Mouse (Mus musculus) midbrain, embryonic 14.5 days (tissue): ENCODE measurements around the gene Cbfa2t3. TPM values are rescaled to one million over a fixed set of nuclear protein-coding genes. Genes with fewer than 3 reads are reported as not detected.
A peak's percentile ranks its signal among the peaks of the same experiment; 100 is the strongest.
"Not testable (repeated sequence)": the region's sequence is repeated elsewhere in the genome, so short reads cannot be mapped to it uniquely, and the experiment has no call there.

Source experiments
- ATAC-seq: fragments of 200-750 bp; cut with Nextera tagmentation; 2 replicates; pipeline ENCODE4 v1.8.0; 2017; ENCODE audit warnings: moderate number of reproducible peaks, moderate library complexity; ENCODE audit not compliant: low FRiP score, low TSS enrichment
- DNase-seq: peaks from one replicate; pipeline ENCODE4 v3.0.0-alpha.2; 2015
- H3K27ac ChIP-seq: fragments of 300-500 bp; sonication (generic); replicated peaks from 2 replicates; pipeline ENCODE4 v1.5.1; 2014; ENCODE audit warnings: mild to moderate bottlenecking, low read depth, low read length, moderate library complexity
- H3K27me3 ChIP-seq: fragments of 300-500 bp; sonication (generic); 2 replicates; pipeline ENCODE4 v1.6.1; 2014; ENCODE audit warnings: low read length, control low read depth, mixed read lengths; ENCODE audit not compliant: control insufficient read depth, insufficient read depth
- H3K36me3 ChIP-seq: fragments of 300-500 bp; sonication (generic); 2 replicates; pipeline ENCODE4 v1.6.1; 2014; ENCODE audit warnings: low read length, control low read depth; ENCODE audit not compliant: control insufficient read depth, insufficient read depth
- H3K4me1 ChIP-seq: fragments of 300-500 bp; sonication (generic); 2 replicates; pipeline ENCODE4 v1.6.1; 2014; ENCODE audit warnings: mild to moderate bottlenecking, antibody characterized with exemption, low read length, control low read depth; ENCODE audit not compliant: control insufficient read depth, insufficient read depth
- H3K4me2 ChIP-seq: fragments of 300-500 bp; sonication (generic); 2 replicates; pipeline ENCODE4 v1.6.1; 2014; ENCODE audit warnings: mild to moderate bottlenecking, low read length, moderate library complexity
- H3K4me3 ChIP-seq: fragments of 300-500 bp; sonication (generic); replicated peaks from 2 replicates; pipeline ENCODE4 v1.5.1; 2014; ENCODE audit warnings: low read depth, low read length
- H3K9ac ChIP-seq: fragments of 300-500 bp; sonication (generic); replicated peaks from 2 replicates; pipeline ENCODE4 v1.6.1; 2014; ENCODE audit warnings: mild to moderate bottlenecking, low read length, moderate library complexity
- H3K9me3 ChIP-seq: fragments of 300-500 bp; sonication (generic); 2 replicates; pipeline ENCODE4 v1.6.1; 2016; ENCODE audit warnings: low read length, control low read depth, mixed read lengths; ENCODE audit not compliant: control insufficient read depth
- WGBS: fragments of 180-500 bp; shearing (Covaris S2); extraction: QIAGEN DNeasy Blood & Tissue Kit; methylation state at CpG from one replicate; pipeline ENCODE4 v1.1.7; 2014; 5-methylcytosine and 5-hydroxymethylcytosine counted together
- polyA plus RNA-seq: library from polyadenylated mRNA; unstranded; fragments of >200 nt; fragmentation: Nextera tagmentation; extraction: Ambion mirVana; gene quantifications from 2 replicates; pipeline ENCODE4 v1.2.1, GENCODE M21; 2014

Cbfa2t3 gene
- polyA plus RNA-seq, 1 experiment from 2014 or later, result 25.2 TPM

DNA sequence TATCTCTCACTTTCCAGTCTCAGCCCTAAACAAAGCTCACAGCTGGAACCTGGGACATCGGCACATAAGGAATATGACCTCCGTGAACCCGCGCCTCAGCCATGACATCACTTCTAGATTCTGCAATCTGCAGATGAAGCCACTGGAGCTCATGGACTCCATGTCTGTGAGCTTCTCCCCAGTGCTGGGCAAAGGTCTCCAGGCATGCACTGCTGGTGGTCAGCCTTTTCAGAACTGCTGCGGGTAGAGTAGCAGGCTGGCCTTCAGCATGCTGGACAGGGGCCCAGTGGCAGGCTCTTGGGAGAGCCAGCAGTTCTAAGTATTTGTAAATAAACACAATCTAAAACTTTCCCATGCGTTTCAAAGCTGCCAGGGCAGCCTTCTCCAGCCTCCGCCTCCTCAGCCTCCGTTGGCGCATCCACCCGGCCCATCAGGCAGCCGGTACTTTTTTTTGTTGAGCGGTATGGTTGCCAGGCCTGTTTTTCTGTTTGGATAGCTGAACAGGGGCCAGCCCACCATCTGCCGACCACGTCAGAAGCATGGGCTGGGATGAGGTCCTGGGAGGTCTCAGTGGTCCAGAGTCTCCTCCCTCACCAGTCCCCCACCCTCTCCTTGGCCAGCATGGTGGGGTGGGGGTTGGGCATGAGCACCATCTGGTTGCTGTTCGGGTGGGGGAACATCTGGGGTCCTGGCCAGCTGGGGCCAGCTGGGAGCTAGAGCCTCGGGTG is 59.2 kb downstream of the Cbfa2t3 start:
- Histone ChIP-seq H3K9me3 (no peaks in the 10 kb centered on the region), H3K4me3 (no peak overlapping the region), H3K4me1 (peaks cover 3% of the 10 kb centered on the region; the same call in 1 of the 2 replicates), H3K9ac (no peak overlapping the region), H3K27ac (peak overlapping the region; percentile 32; the same call in 1 of the 2 replicates), H3K4me2 (no peak overlapping the region), H3K36me3 (peaks cover 54% of the 10 kb centered on the region), H3K27me3 (no peaks in the 10 kb centered on the region)
- peak; percentile 62; the same call in 1 of the 2 replicates for ATAC-seq
- 44% methylated on average over 16 of the region's 16 CpGs for WGBS
- DNase-seq, result peak; percentile 56

DNA sequence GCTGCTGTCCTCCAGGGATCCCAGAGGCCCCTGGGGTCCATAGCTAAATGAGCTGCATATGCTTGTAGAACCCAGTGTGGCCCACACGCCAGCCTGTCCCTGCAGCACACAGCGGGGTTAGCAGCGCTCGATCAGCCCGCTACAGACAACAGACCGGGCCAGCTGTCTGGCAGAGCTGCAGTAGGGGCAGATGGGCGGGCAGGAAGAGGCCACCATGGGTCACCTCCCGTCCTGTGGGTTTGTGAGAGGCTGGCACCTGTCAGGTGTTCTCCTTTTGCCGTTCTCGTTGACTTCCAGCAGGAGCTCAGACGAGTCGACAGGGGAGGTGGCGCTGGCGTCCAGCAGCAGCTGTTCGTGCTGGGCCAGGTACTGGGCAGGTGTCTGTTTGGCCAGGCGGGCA is 60.3 kb downstream of the Cbfa2t3 start:
- no peak for DNase-seq
- no peak for ATAC-seq
- no peaks in the 10 kb centered on the region for H3K9me3 ChIP-seq
- H3K4me1 ChIP-seq, result peaks cover 3% of the 10 kb centered on the region; the same call in 1 of the 2 replicates
- no peaks in the 10 kb centered on the region for H3K27me3 ChIP-seq
- 72% methylated on average over 16 of the region's 16 CpGs for WGBS
- peaks cover 65% of the 10 kb centered on the region for H3K36me3 ChIP-seq
- H3K4me3 ChIP-seq, result no peak overlapping the region
- no peak overlapping the region for H3K9ac ChIP-seq
- no peak overlapping the region for H3K27ac ChIP-seq
- H3K4me2 ChIP-seq, result no peak overlapping the region

DNA sequence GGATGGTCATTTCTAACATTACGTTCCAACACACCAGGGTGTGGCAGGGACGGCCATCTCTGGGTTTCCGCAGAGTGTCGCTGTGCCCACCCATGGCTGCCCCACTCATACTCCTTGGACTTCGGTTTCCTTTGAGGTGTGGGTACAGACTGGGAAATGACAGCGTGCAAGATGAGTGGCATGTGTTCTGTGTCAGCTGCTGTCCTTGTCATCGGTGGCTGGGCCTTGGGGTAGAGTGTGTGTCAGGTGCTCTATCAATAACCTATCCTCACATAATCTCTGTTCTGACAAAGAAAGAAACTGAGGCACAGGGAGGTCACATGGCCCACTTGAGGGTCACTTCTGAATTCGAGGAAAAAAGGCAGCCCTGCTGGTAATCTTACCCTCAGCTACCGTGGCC is 61.7 kb downstream of the Cbfa2t3 start:
- Histone ChIP-seq H3K36me3 (peaks cover 66% of the 10 kb centered on the region), H3K27me3 (no peaks in the 10 kb centered on the region), H3K9ac (no peak overlapping the region), H3K9me3 (no peaks in the 10 kb centered on the region), H3K4me2 (no peak overlapping the region), H3K4me1 (peaks cover 3% of the 10 kb centered on the region; the same call in 1 of the 2 replicates), H3K27ac (no peak overlapping the region), H3K4me3 (no peak overlapping the region)
- ATAC-seq, result no peak
- whole genome bisulfite sequencing, result 93% methylated on average over 9 of the region's 9 CpGs
- DNase-seq, result no peak

DNA sequence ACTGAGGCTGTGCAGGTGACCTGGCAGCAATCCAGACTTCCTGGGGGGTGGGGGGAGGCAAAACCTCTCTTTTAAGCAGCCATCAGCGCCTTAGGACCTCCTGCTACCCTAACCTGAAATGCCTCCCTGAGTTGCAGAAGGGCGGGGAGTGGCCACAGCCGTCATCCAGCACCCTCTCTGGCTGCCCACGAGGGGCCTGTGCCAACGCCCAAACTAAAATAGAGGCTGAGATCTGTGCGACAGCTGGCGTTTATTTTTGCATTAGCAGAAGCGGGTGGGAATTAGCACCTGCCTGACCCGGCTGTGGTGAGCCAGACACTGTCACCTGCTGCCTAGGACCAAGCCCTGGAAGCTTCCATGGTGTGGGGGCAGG is 62.1 kb downstream of the Cbfa2t3 start:
- 79% methylated on average over 9 of the region's 9 CpGs for WGBS
- no peak overlapping the region for H3K4me3 ChIP-seq
- H3K9ac ChIP-seq, result no peak overlapping the region
- H3K4me2 ChIP-seq, result no peak overlapping the region
- H3K4me1 ChIP-seq, result peaks cover 3% of the 10 kb centered on the region; the same call in 1 of the 2 replicates
- peaks cover 65% of the 10 kb centered on the region for H3K36me3 ChIP-seq
- ATAC-seq (no peak), DNase-seq (no peak)
- no peak overlapping the region for H3K27ac ChIP-seq
- no peaks in the 10 kb centered on the region for H3K9me3 ChIP-seq
- H3K27me3 ChIP-seq, result no peaks in the 10 kb centered on the region

DNA sequence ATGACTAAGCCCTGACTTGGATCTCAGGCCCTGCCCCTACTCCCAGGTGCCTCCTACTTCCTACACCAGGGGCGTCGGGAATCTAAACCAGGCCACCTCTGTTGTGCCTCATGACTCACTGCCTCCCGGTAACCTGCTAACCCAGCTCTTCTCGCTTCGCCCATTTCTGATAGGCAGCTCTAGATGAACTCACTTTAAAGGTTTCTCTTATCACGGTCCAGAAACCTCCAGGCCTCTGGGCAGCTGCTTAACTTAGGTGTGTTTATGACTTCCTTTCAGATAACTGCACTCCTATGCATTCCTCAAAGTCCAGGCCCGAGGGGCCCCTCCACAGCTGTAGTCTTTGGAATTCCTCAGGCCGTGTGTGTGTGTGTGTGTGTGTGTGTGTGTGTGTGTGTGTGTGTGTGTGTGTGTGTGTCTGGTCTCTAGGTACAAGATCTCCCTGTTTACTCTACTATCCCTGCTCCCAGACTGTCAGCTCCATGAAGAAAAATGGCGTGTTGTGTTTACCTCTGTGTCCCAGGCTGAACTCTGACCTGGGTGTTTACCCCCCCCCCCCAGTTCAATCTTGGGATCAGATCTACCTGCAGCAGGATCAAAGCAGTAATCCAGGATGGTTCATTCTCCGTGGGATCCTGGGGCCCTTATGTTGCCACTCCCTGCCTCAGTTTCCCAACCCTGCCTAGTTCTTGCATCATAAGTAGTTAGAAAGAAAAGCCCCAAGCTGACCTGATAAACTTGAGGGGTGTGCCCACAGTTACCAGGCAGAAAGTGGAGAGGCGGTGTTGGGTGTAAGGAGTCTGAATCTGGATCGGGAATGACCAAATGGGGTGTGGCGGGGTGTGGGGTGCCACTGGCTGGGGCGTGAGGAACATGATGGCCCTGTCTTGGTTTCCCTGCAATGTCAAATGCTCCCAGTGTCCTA is 62.8 kb downstream of the Cbfa2t3 start:
- 81% methylated on average over 14 of the region's 14 CpGs for WGBS
- Histone ChIP-seq H3K9ac (no peak overlapping the region), H3K36me3 (peaks cover 64% of the 10 kb centered on the region), H3K4me2 (no peak overlapping the region), H3K4me3 (no peak overlapping the region), H3K27me3 (no peaks in the 10 kb centered on the region), H3K27ac (no peak overlapping the region), H3K9me3 (no peaks in the 10 kb centered on the region), H3K4me1 (peaks cover 3% of the 10 kb centered on the region; the same call in 1 of the 2 replicates)
- no peak for DNase-seq
- ATAC-seq, result no peak

DNA sequence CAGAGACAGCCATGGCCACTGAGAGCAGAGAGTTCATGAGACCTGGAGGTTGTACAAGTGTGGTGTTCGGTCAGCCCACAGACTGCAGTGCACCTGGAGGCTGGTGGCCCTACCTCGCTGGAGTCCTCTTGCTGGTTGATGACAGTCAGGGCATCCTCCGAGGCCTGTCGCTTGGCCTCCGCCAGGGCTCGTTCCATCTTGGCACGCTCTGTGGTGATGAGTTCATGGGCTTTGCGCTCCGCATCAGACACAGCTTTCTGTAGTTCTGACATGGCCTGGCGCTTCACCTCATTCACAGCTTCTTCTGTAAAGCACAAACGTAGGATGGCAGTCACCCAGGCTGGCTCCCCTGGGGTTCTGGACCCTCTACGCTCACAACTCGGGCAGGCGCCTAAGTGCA is 65.7 kb downstream of the Cbfa2t3 start:
- H3K4me3 ChIP-seq, result no peak overlapping the region
- H3K4me1 ChIP-seq, result no peaks in the 10 kb centered on the region
- DNase-seq (no peak), ATAC-seq (no peak)
- no peak overlapping the region for H3K4me2 ChIP-seq
- H3K27me3 ChIP-seq, result no peaks in the 10 kb centered on the region
- H3K9me3 ChIP-seq, result no peaks in the 10 kb centered on the region
- H3K27ac ChIP-seq, result no peak overlapping the region
- no peak overlapping the region for H3K9ac ChIP-seq
- H3K36me3 ChIP-seq, result peaks cover 74% of the 10 kb centered on the region
- WGBS, result 91% methylated on average over 14 of the region's 14 CpGs

DNA sequence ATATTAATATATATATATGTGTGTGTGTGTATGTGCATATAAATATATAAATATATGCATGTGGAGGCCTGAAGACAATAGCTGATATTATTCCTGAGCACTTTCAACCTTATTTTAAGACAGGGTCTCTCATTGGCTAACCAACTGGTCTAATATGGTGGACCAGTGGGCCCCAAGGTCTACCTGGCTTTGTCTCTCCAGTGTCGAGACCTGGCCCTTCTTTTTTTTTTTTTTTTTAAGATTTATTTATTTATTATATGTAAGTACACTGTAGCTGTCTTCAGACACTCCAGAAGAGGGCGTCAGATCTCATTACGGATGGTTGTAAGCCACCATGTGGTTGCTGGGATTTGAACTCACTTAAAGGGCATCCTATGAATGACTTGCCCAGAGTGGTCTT is 66.8 kb downstream of the Cbfa2t3 start:
- not testable (repeated sequence) for H3K9me3 ChIP-seq, H3K27ac ChIP-seq, H3K9ac ChIP-seq, ATAC-seq, H3K4me1 ChIP-seq, H3K4me2 ChIP-seq, DNase-seq, H3K27me3 ChIP-seq, H3K4me3 ChIP-seq
- H3K36me3 ChIP-seq, result peaks cover 69% of the 10 kb centered on the region
- 70% methylated on average over 3 of the region's 3 CpGs for WGBS

DNA sequence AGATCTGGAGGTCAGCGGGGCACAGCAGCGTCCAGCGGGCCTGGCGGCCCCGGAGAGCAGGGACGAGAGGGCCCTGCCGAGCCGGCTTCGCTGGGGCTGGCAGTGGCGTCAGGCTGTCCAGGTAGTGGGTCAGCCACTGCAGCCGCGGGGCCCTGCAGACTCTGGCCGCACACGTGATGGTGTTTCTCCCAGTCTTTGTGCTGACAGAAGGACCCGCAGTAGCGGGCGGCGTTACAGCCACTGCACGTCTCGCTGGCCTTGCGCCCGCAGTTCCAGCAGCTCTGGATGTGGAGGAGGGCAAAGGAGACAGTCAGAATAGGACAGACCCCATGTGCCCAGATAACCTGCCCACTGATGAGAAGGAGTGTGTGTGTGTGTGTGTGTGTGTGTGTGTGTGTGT is 68.2 kb downstream of the Cbfa2t3 start:
- Histone ChIP-seq H3K36me3 (peaks cover 65% of the 10 kb centered on the region), H3K27me3 (no peaks in the 10 kb centered on the region), H3K4me1 (no peaks in the 10 kb centered on the region), H3K27ac (no peak overlapping the region), H3K4me2 (no peak overlapping the region), H3K9ac (no peak overlapping the region), H3K9me3 (no peaks in the 10 kb centered on the region), H3K4me3 (no peak overlapping the region)
- DNase-seq (peak; percentile 25), ATAC-seq (no peak)
- WGBS, result 55% methylated on average over 22 of the region's 22 CpGs
